Mouse (Mus musculus): ENCODE data around the gene Junb. TPM values are rescaled to one million over a fixed set of nuclear protein-coding genes. Genes with fewer than 3 reads are reported as not detected.

Junb gene
- 10 to 100 TPM in 1 of 2 experiments, 1 to 10 TPM in 1; 10.0 to 10.1 TPM for total RNA-seq (2021)
- long read RNA-seq, experiment 1, transcript Junb-201 (1 exons, 1,809 nt) = major isoform, 39 of 39 reads
- long read RNA-seq, experiment 1, partial matches to known transcripts = 0 of 39 reads
- long read RNA-seq, experiment 1, other reads (novel, unspliced or antisense) = 0 of 39 reads
- long read RNA-seq, experiment 2, transcript Junb-201 (1 exons, 1,809 nt) = major isoform, 31 of 31 reads
- long read RNA-seq, experiment 2, partial matches to known transcripts = 0 of 31 reads
- long read RNA-seq, experiment 2, other reads (novel, unspliced or antisense) = 0 of 31 reads

DNA sequence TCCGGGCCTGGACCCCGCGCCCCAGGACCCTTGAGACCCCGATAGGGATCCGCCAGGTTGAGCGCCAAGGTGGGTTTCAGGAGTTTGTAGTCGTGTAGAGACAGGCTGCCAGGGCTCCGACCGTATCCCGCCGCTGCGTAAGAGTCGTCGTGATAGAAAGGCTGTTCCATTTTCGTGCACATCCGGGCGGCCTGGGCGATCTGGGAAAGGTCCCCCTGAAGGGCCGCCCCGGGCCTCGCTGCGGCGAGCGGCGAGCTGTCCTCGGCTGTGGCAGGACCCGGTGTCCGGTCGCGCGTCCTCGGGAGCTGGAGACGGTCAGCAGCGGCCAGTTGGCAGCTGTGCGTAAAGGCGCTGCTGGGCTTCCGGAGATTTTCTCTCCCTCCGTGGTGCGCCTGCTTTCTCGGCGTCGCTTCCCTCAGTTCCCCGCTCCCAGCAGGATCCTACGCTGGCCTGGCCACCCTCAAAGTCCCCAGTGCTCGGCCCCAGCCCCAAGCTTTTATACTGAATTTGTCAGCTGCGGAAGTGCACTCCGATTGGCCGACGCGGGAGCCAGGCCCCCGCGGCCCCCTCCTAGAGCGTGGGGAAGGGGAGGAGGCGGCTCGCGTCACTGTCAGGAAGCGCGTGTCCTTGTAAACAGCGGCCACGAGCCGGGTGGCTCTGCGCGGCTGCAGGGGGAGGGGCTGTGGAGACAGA lies at the start of gene Junb:
Gene Junb (minus strand): TSS at position 471 of the 693 bp plus-strand sequence.
- peak; percentile 79 to 89 for DNase-seq (ENCODE audit: low spot score in 2 of 2)

DNA sequence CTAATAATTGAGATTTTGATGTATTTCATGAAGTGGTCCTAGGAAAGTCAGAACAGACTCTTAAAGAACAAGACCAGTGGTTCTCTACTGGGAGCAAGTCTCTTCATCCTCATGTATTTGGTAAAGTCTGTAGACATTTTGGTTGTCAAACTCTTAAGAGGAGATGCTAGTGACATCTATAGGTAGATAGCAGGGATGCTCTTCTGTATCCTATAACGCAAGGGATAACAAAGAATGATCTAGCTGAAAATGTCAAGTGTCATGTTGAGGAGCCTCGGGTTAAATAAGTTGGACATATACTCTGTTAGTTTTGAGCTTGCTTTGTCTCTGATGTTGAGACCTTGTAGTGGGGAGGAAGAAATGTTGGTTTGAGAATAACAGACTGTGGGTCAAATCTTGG lies 49.4 kb upstream of the Junb start:
- DNase-seq (ENCODE audit: low spot score in 2 of 2) = no peak

- DNase-seq (ENCODE audit: low spot score in 2 of 2) = no peak
Observed at GRCm38 (mm10) chr8:85027516-85027855, 49.0 kb upstream of the Junb start.

GRCm38 (mm10) chr8:85026670-85027515 lies 48.4 kb upstream of the Junb start, which contains the start of gene Trir:
Gene Trir, plus strand, starts transcription at chr8:85026823.
- peak; percentile 91 to 97 for DNase-seq (ENCODE audit: low spot score in 2 of 2)

GRCm38 (mm10) chr8:85025098-85025932 lies 46.8 kb upstream of the Junb start, which contains the start of gene Asna1:
Gene Asna1, minus strand, starts transcription at chr8:85025281.
- DNase-seq (ENCODE audit: low spot score in 2 of 2) = peak in 1 of 2 experiments; percentile 84

DNA sequence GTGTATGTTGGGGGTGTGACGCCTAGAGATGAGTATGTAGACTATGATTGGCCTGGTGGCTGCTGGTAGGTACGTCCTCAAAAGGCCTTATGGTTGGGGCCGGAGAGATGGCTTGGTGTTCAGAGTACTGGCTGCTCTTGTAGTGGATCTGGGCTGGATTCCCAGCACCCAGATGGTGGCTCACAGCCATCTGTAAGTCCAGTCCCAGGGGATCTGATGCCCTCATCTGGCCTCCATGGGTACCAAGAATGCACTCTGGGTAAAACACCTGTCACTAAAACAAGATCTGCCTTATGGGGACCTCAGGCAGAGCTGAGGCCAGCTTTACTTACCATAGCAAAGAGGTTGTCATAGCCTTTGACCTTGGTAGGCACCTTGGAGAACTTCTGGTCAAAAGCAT lies 45.3 kb upstream of the Junb start:
- DNase-seq (ENCODE audit: low spot score in 2 of 2) = no peak

DNA sequence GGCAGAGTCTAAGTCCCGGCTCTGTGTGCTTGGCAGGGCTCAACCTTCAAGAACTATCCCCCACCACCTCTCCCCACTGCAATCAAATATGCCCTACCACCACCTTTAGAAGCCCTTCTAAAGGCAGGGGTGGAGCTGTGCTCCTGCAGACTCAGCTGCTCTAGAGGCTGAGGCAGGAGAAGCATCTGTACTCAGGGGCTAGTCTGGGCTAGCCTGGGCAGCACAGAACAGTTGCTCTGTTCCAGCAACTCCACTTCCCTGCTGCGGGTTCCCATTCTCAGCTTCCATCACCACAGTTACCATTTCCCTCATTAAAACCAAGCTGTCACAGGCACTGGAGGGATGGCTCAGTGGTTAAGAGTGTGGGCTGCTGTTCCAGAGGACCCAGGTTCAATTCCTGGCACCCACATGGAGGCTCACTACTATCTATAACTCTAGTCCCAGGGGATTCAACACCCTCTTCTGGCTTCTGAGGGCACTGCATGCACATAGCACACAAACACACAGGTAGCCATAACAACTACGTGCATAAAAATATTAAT lies 43.1 kb upstream of the Junb start:
- DNase-seq (ENCODE audit: low spot score in 2 of 2) = no peak

GRCm38 (mm10) chr8:85017209-85017608 lies 38.7 kb upstream of the Junb start:
- no peak for DNase-seq (ENCODE audit: low spot score in 2 of 2)

DNA sequence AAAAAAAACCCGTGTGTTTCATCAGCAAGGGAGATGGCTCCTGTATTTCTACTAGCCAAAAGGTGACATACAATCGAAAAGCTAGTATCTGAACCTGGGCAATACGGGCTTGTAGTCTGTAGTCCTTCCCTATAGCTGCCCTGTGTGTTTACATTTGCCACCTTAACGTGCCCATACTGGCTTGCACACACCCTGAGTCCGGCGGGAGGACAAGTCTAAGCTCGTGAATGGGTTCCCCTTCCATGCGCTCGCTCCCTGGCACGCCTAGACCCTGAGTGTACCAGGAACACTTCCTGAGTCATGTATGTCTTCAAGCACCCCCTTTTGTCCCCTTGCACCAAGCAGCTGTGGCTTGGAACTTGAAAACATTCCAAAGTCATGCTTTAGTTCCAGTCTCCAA lies 38.2 kb upstream of the Junb start:
- DNase-seq (ENCODE audit: low spot score in 2 of 2) = no peak

- no peak for DNase-seq (ENCODE audit: low spot score in 2 of 2)
Observed at GRCm38 (mm10) chr8:85014431-85014830, 35.9 kb upstream of the Junb start, which contains the start of gene Best2. Gene Best2, minus strand, starts transcription at chr8:85014531.

GRCm38 (mm10) chr8:85013230-85013840 lies 34.8 kb upstream of the Junb start:
- DNase-seq (ENCODE audit: low spot score in 2 of 2) = peak in 1 of 2 experiments; percentile 55

DNA sequence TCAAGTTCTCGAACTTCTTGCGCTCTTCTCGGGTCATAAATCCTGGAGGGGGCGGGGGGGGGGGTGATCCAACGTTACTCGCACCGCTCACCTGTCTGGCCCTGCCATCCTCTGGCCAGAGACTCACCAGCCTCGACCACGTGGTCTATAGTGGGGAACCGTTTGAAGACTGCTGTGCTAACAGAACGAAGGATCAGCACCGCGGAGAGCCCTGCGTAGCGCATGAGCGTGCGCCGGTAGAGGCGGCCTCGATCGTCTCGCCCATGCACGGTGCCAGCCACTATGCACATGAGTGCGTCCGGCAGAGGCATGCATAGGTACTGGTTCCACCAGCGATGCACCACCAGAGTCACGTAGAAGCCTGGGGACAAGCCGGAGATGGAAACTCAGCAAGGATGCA lies 32.7 kb upstream of the Junb start:
- no peak for DNase-seq (ENCODE audit: low spot score in 2 of 2)

- DNase-seq (ENCODE audit: low spot score in 2 of 2) = peak in 1 of 2 experiments; percentile 31
Observed at GRCm38 (mm10) chr8:85007686-85008085, 29.2 kb upstream of the Junb start.

- peak; percentile 82 to 91 for DNase-seq (ENCODE audit: low spot score in 2 of 2)
Observed at GRCm38 (mm10) chr8:84997649-84998295, 19.3 kb upstream of the Junb start.

DNA sequence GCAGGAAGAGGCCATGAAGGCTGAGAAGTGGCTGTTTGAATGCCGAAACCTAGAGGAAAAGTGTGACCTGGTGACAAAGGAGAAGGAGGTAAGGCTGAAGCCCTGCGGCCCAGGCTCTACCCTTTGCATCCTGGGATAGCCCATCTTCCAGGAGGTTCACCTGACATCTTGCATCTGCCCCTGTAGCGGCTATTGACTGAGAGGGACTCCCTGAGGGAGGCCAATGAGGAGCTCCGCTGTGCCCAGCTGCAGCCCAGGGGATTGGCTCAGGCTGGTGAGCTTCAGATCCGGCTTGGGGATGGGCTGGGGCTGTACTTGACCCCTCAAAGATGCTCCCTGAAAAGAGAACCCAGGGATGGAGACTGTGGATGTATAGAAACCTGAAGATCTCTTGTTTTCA lies 18.5 kb upstream of the Junb start:
- DNase-seq (ENCODE audit: low spot score in 2 of 2) = no peak

- peak in 1 of 2 experiments; percentile 68 for DNase-seq (ENCODE audit: low spot score in 2 of 2)
Observed at GRCm38 (mm10) chr8:84995680-84996079, 17.2 kb upstream of the Junb start.

DNA sequence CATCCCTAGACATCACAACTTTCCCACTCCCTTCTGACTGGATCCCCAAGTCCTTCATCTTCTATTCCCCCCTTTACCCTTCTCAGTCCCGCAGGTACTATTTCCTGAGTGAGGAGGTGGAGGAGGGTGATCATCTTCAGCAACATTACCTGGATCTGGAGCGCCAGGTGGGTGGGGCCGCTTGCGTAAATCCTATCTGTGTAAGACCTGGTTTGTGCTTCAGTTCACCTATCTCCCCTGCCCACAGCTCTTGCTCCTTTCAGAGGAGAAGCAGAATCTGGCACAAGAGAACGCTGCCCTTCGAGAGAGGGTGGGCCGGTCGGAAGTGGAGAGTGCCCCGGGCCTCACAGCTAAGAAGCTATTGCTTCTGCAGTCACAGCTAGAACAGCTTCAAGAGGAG lies 15.9 kb upstream of the Junb start:
- DNase-seq (ENCODE audit: low spot score in 2 of 2) = no peak

- DNase-seq (ENCODE audit: low spot score in 2 of 2) = no peak
Observed at GRCm38 (mm10) chr8:84990836-84991235, 12.3 kb upstream of the Junb start.

GRCm38 (mm10) chr8:84990349-84990748 lies 11.8 kb upstream of the Junb start, which contains the start of gene Hook2:
Gene Hook2, plus strand, starts transcription at chr8:84990603.
- DNase-seq (ENCODE audit: low spot score in 2 of 2) = peak; percentile 90 to 96

Data from gastrocnemius, postnatal 4 days (tissue).